Mouse (Mus musculus) gastrocnemius, postnatal 4 days (tissue): ENCODE measurements around the gene Erbb2. TPM values are rescaled to one million over a fixed set of nuclear protein-coding genes. Genes with fewer than 3 reads are reported as not detected.
"Not testable (repeated sequence)": the region's sequence is repeated elsewhere in the genome, so short reads cannot be mapped to it uniquely, and the experiment has no call there.

Experiments used
- DNase-seq, 2 experiments: peaks; one replicate each; pipeline ENCODE4 v3.0.0; 2021 to 2022; ENCODE audit warnings: low spot score in 2 of 2, mixed read lengths in 2 of 2
- long read RNA-seq, 2 experiments: library from polyadenylated mRNA; stranded (forward); transcript quantifications; one replicate each; pipeline ENCODE4 v2.0.0; 2021
- total RNA-seq, 2 experiments: library from RNA; stranded (reverse); gene quantifications; 2 replicates each; pipeline ENCODE4 v1.2.3; 2021

Erbb2 gene
- 10 to 100 TPM; 19.6 to 23.5 TPM for total RNA-seq
- long read RNA-seq, experiment 1, full-length matches to known transcripts: 16 of 25 reads
- long read RNA-seq, experiment 1, partial matches to known transcripts: 6 of 25 reads
- long read RNA-seq, experiment 1, other reads (novel, unspliced or antisense): 3 of 25 reads
- long read RNA-seq, experiment 2, full-length matches to known transcripts: 23 of 38 reads
- long read RNA-seq, experiment 2, partial matches to known transcripts: 12 of 38 reads
- long read RNA-seq, experiment 2, other reads (novel, unspliced or antisense): 3 of 38 reads

- peak; percentile 59 to 70 for DNase-seq
These were observed at the start of gene Erbb2 for GRCm38 (mm10) chr11:98412273-98412796. TSS of gene Erbb2 (plus strand) at chr11:98412470.

DNA sequence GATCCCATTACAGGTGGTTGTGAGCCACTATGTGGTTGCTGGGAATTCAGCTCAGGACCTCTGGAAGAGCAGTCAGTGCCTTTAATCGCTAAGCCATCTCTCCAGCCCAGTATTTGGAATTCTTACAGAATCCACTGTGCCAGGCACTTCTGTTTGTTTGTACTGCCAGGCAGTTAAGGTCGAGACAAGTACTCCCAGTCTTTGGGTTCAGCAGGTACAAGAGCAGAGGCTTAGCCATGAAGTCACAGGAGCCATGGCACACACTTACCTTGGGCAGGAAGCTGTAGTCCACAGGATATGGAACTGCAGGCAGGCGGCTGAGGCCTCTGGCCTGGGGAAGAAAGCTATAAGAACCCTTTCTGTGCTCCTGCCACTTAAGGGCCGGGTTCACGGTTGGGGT, 48.5 kb upstream of the Erbb2 start:
- no peak for DNase-seq

- no peak for DNase-seq
These were observed 47.9 kb upstream of the Erbb2 start for GRCm38 (mm10) chr11:98364410-98364809.

GRCm38 (mm10) chr11:98366290-98366689, 46.0 kb upstream of the Erbb2 start:
- DNase-seq: no peak

- no peak for DNase-seq
These were observed 45.0 kb upstream of the Erbb2 start for GRCm38 (mm10) chr11:98367171-98367862.

DNA sequence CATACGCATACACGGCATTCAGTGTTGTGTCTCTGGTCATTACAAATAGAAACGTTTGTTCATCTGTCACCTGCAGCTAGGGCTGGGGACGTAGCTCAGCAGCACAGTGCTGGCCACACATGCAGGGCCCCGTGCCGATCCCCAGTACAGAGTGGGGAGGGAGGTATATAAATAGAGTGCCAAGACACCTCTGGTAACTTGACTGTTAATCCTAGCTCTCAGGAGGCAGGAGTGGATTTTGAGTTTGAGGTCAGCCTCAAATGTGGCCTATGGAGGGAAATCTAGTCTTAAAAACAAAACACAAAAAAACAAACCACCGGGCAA, 44.4 kb upstream of the Erbb2 start:
- no peak for DNase-seq

DNA sequence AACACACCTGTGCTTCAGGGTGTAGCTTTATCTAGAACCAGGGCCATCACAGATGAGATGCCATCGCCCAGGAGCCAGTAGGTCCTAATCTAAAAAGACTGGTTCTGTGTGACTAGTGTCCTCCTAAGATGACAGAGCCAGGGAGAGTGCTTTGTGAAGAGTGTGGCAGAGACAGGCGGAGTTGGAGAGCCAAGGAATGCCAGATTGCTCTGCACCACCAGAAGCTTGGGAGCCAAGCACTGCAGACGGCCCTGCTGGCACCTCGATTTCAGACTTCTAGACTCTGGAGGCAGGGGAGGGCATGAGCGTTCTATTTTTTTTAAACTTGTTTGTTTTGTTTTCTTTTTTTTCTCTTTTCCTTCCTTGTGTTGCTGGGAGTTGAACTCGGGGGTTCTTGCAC, 42.9 kb upstream of the Erbb2 start:
- no peak for DNase-seq

GRCm38 (mm10) chr11:98370588-98370987, 41.7 kb upstream of the Erbb2 start:
- DNase-seq: no peak

DNA sequence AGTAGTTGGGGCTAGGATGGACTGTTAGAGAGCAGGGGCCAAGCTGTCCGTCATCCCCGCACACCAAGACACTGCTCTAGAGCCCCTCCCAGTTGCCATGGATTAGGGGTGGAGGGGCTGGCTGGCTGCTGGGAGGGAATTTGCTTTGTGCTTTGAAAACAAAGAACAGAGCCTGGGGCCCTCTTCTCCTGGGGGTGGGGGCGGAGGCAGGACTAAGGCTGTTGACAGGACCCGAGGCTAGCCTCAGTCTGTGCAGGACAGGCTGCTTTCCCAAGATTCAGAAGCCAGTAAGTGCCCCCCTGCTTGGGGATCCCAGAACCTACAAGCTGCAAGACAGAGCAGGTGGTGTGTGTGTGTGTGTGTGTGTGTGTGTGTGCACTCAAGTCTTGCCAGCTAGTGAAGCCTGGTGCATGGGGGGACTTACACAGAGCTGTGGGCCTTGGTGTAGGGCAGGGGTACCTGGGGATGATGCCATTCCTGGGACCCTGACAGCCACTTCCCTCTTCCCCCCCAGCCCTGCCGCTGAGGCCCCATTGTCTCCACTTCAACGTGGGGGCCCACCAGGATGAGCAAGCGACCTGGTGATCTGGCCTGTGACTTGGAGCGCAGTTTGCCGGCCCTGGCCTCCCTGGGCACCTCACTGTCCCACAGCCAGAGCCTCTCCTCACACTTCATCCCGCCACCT, 40.6 kb upstream of the Erbb2 start:
- DNase-seq: no peak

- DNase-seq: peak in 1 of 2 experiments; percentile 61
These were observed 39.9 kb upstream of the Erbb2 start for GRCm38 (mm10) chr11:98372406-98372805.

GRCm38 (mm10) chr11:98373244-98373643, 39.0 kb upstream of the Erbb2 start:
- DNase-seq: no peak

DNA sequence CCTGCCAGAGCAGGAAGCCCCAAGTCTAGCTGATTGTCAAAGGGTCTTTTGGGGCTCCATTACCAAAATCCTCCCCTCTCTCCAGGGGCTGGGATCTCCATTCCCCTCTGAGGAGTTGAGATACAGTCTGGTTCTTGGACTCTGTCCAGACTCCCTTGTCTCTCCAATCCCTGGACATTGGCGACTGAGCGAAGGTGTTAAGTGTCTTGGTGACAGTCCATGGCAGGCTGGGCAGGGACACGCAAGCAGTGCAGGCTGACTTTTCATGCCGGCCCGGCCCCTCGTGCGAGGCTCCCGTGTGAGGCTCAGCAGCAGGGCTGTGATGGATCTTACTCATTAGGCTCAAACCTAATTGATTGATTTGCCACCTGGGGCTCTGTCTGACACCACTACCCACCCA, 38.0 kb upstream of the Erbb2 start:
- no peak for DNase-seq

GRCm38 (mm10) chr11:98376756-98377155, 35.5 kb upstream of the Erbb2 start:
- DNase-seq: no peak

- DNase-seq: no peak
These were observed 34.5 kb upstream of the Erbb2 start for GRCm38 (mm10) chr11:98377787-98378186.

- DNase-seq: no peak
These were observed 32.9 kb upstream of the Erbb2 start for GRCm38 (mm10) chr11:98379379-98379778.

DNA sequence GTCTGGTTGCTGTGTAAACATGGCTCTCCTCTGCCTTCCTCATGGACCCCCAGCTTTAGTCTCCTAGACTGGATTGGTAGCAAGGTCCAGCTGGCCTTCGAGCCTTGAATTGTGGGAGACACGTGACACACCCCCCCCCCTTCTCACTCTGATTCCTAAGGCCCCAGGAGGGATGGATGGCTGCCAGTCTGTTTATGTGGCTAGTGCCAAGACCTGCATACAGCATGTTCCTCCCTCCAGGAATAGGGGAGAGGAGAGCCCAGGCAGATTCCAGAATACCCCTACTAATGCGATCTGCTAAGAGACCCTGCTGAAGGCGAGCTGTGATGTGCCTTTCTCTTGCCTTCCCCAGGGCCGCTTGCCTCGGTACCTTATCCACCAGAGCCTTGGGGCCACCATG, 32.2 kb upstream of the Erbb2 start:
- DNase-seq: no peak

DNA sequence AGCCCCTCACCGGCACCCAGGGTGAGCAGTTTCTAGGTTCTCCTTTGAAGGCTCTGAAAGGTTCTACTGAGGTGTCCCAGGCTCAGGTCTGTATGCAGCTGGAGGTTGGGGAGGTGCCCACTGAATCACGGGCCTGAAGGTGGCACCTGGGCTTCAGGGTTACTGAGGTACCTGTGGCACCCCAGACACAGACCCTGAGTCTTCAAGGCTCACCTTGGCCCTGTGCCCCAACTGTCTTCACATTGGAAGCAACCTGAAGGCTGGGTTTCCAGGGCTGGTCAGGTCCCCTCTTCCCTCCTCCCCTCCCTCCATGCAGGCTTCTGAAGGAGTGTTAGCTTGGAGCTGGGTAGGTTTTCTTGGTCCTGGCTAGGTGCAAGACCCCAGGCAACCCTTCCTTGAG, 30.6 kb upstream of the Erbb2 start:
- no peak for DNase-seq

DNA sequence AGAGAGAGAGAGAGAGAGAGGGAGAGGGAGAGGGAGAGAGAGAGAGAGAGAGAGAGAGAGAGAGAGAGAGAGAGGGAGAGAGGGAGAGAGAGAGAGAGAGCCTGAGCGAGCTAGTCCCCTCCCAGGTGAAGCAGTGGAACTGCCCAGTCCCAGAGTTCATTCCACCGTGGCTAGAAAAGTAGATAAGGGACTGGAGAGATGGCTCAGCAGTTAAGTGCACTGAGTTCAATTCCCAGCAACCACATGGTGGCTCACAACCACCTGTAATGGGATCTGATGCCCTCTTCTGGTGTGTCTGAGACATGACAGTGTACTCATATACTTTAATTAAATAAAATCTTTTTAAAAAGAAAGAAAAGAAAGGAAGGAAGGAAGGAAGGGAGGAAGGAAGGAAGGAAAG, 29.9 kb upstream of the Erbb2 start:
- not testable (repeated sequence) for DNase-seq

DNA sequence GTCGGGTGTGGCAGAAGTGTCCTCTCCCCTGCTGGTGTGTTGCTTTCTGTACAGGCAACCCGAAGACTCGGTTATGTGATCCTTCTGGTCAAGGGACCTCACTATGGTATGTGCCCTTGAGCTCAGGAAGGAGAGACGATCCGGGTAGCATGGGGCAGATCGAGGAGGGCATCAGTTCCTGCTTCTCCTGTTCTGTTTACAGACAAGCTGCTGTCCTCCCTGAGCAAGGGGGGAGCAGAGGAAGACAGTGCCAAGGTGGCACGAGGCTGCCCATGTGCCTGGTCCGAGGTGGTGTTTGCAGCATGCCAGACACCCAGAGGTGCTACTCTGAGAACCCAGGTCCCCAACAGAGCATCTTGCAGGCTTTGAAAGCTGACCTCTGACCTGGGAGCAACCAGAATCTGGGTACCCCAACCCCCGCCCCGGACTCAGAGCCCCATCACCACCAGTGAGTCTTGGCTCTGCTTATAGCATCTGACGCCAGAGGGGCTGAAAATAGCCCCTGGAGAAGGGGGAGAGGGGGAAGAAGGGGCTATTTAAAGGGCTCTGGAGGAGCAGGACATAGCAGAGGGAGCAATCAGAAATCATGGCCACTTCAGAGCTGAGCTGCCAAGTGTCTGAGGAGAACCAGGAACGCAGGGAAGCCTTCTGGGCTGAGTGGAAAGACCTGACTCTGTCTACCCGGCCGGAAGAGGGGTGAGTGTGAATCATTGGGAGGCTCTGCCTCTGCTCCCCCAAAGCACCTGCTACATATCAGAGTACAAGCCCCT, 28.8 kb upstream of the Erbb2 start, which contains the start of gene Tcap:
Tcap (plus strand) TSS at position 551 of the 770 bp plus-strand sequence.
- no peak for DNase-seq

DNA sequence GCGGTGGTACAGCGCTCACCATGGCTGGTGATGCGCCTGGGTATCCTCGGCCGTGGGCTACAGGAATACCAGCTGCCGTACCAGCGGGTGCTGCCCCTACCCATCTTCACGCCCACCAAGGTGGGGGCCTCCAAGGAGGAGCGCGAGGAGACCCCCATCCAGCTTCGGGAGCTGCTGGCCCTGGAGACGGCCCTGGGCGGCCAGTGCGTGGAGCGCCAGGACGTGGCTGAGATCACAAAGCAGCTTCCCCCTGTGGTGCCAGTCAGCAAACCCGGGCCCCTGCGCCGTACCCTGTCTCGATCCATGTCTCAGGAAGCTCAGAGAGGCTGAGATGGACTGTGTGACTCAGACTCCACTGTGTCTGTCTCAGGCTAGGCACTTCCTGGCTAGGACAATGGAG, 28.1 kb upstream of the Erbb2 start:
- DNase-seq: no peak
